Mouse (Mus musculus): ENCODE results near the gene Btbd2.

Gene Btbd2

GRCm38 (mm10) chr10:80656863-80657623, at the start of gene Btbd2:
TSS of gene Btbd2 (minus strand) at chr10:80657071.
- DNase-seq = peak in 1 of 2 experiments; percentile 27

- DNase-seq = no peak
Observed at GRCm38 (mm10) chr10:80705479-80705878, 48.6 kb upstream of the Btbd2 start.

- DNase-seq = no peak
Observed at GRCm38 (mm10) chr10:80705033-80705432, 48.2 kb upstream of the Btbd2 start.

GRCm38 (mm10) chr10:80704418-80704817, 47.5 kb upstream of the Btbd2 start:
- DNase-seq = no peak

GRCm38 (mm10) chr10:80703643-80704042, 46.8 kb upstream of the Btbd2 start:
- no peak for DNase-seq

GRCm38 (mm10) chr10:80702536-80703390, 45.9 kb upstream of the Btbd2 start:
- peak; percentile 90 to 95 for DNase-seq

GRCm38 (mm10) chr10:80701721-80702535, 45.1 kb upstream of the Btbd2 start, which contains the start of the genes Mob3a and Izumo4:
TSS of gene Mob3a (minus strand) at chr10:80701977.
TSS of gene Izumo4 (plus strand) at chr10:80702184.
- DNase-seq = peak; percentile 96 to 98

- no peak for DNase-seq
Observed at GRCm38 (mm10) chr10:80700732-80701131, 43.9 kb upstream of the Btbd2 start.

- no peak for DNase-seq
Observed at GRCm38 (mm10) chr10:80700038-80700504, 43.2 kb upstream of the Btbd2 start.

- DNase-seq = no peak
Observed at GRCm38 (mm10) chr10:80698605-80699004, 41.7 kb upstream of the Btbd2 start.

- DNase-seq = no peak
Observed at GRCm38 (mm10) chr10:80697812-80698211, 40.9 kb upstream of the Btbd2 start.

- DNase-seq = no peak
Observed at GRCm38 (mm10) chr10:80697393-80697787, 40.5 kb upstream of the Btbd2 start.

- no peak for DNase-seq
Observed at GRCm38 (mm10) chr10:80696502-80697392, 39.9 kb upstream of the Btbd2 start.

- DNase-seq = no peak
Observed at GRCm38 (mm10) chr10:80695801-80696501, 39.1 kb upstream of the Btbd2 start.

- DNase-seq = no peak
Observed at GRCm38 (mm10) chr10:80695186-80695585, 38.3 kb upstream of the Btbd2 start.

- DNase-seq = no peak
Observed at GRCm38 (mm10) chr10:80694159-80694938, 37.5 kb upstream of the Btbd2 start.

GRCm38 (mm10) chr10:80693401-80694045, 36.7 kb upstream of the Btbd2 start:
- DNase-seq = no peak

GRCm38 (mm10) chr10:80692249-80693165, 35.6 kb upstream of the Btbd2 start:
- no peak for DNase-seq

Data from cerebellum, postnatal 36 days (tissue).